ENCODE assay signal across 9 mouse cellular contexts in genomic region chr2:69802911-69803312, GRCm38 (mm10). TPM values are rescaled to one million over a fixed set of nuclear protein-coding genes. Genes with fewer than 3 reads are reported as not detected.
DNase-seq lines count a peak whose midpoint lies in the region; ATAC-seq and TF ChIP-seq lines count a peak whose summit lies in the region.
"Had no signal": no experiment of that assay in that cellular context is flagged by ENCODE, and none has a peak within 500 bp of the region (broad histone marks: within the 10 kb centered on the region; RNA-seq: fewer than 3 reads in every experiment).

No protein-coding gene starts in this region.

- 67% methylated on average over 5 of the region's 5 CpGs for WGBS in forebrain, postnatal 0 days
- 57% methylated on average over 5 of the region's 5 CpGs for WGBS in forebrain, embryonic 13.5 days
- WGBS in heart, embryonic 10.5 days, result 47% methylated on average over 5 of the region's 5 CpGs

- H3K9me3 ChIP-seq in forebrain, postnatal 0 days (ENCODE audit: low read length), result no peaks in the 10 kb centered on the region
- no peaks in the 10 kb centered on the region for H3K9me3 ChIP-seq in forebrain, embryonic 13.5 days (replicated peaks)
- no peaks in the 10 kb centered on the region for H3K9me3 ChIP-seq in heart, embryonic 10.5 days
- H3K9me3 ChIP-seq: neural tube, embryonic 13.5 days had no signal

- no peak overlapping the region for H3K4me2 ChIP-seq in forebrain, postnatal 0 days (ENCODE audit: low read depth)
- no peak overlapping the region for H3K4me2 ChIP-seq in forebrain, embryonic 13.5 days
- H3K4me2 ChIP-seq: neural tube, embryonic 13.5 days had no signal

- peak; percentile 10 for DNase-seq in forebrain, postnatal 0 days
- peak; percentile 30 for DNase-seq in adipocyte (ENCODE audit: low spot score)
- DNase-seq in heart, embryonic 10.5 days (ENCODE audit: low spot score), result peak; percentile 82
- DNase-seq in kidney, postnatal 14 days, result peak; percentile 77
- DNase-seq in spleen, postnatal 4 days (ENCODE audit: low spot score in 2 of 2), result peak; percentile 83 to 94

- TF ChIP-seq CTCF in forebrain, postnatal 0 days (IDR thresholded peaks at IDR 0.05; ENCODE audit: low read depth), result peak; percentile 52

- H3K4me3 ChIP-seq in forebrain, postnatal 0 days (ENCODE audit: low read depth, low read length), result no peak overlapping the region
- no peak overlapping the region for H3K4me3 ChIP-seq in forebrain, embryonic 13.5 days
- peak overlapping the region; percentile 39; the same call in 1 of the 2 replicates for H3K4me3 ChIP-seq in heart, embryonic 10.5 days
- H3K4me3 ChIP-seq: neural tube, embryonic 13.5 days had no signal

- no peaks in the 10 kb centered on the region for H3K4me1 ChIP-seq in forebrain, postnatal 0 days (ENCODE audit: insufficient read depth)
- H3K4me1 ChIP-seq in forebrain, embryonic 13.5 days, result no peaks in the 10 kb centered on the region
- H3K4me1 ChIP-seq in heart, embryonic 10.5 days, result peaks cover 12% of the 10 kb centered on the region
- H3K4me1 ChIP-seq: neural tube, embryonic 13.5 days had no signal

- no peaks in the 10 kb centered on the region for H3K36me3 ChIP-seq in forebrain, postnatal 0 days (ENCODE audit: insufficient read depth)
- H3K36me3 ChIP-seq in forebrain, embryonic 13.5 days (ENCODE audit: poor library complexity, severe bottlenecking), result 0 out of 2 replicates have a peak, but pooled peaks cover 2% of the 10 kb centered on the region
- 0 out of 2 replicates have a peak, but pooled peaks cover 2% of the 10 kb centered on the region for H3K36me3 ChIP-seq in heart, embryonic 10.5 days

- ATAC-seq in forebrain, postnatal 0 days, result no peak
- no peak for ATAC-seq in forebrain, embryonic 13.5 days
- ATAC-seq in common myeloid progenitor, adult 5-6 weeks (replicated peaks; ENCODE audit: low read depth, poor library complexity, severe bottlenecking), result peak; percentile 98
- peak; percentile 98 for ATAC-seq in megakaryocyte, adult 5-6 weeks (ENCODE audit: poor library complexity, severe bottlenecking)

- no peak overlapping the region for H3K27ac ChIP-seq in forebrain, postnatal 0 days (ENCODE audit: low read depth, low read length)
- no peak overlapping the region for H3K27ac ChIP-seq in forebrain, embryonic 13.5 days
- H3K27ac ChIP-seq in heart, embryonic 10.5 days, result no peak overlapping the region
- H3K27ac ChIP-seq: neural tube, embryonic 13.5 days had no signal

- H3K27me3 ChIP-seq in forebrain, postnatal 0 days (ENCODE audit: insufficient read depth, low read length), result no peaks in the 10 kb centered on the region
- H3K27me3 ChIP-seq in forebrain, embryonic 13.5 days, result no peaks in the 10 kb centered on the region
- no peaks in the 10 kb centered on the region for H3K27me3 ChIP-seq in heart, embryonic 10.5 days (ENCODE audit: insufficient read depth, poor library complexity, severe bottlenecking)
- H3K27me3 ChIP-seq: neural tube, embryonic 13.5 days had no signal

- H3K9ac ChIP-seq in forebrain, postnatal 0 days, result no peak overlapping the region
- no peak overlapping the region for H3K9ac ChIP-seq in forebrain, embryonic 13.5 days
- H3K9ac ChIP-seq: neural tube, embryonic 13.5 days had no signal

RNA-seq across cellular contexts. Expression of gene Phospho2, which starts 13.5 kb away (rescaled TPM):
- total RNA-seq in forebrain, postnatal 0 days (2014; rRNA removed), result 39.2 and 40.8 TPM in 2 replicates
- polyA plus RNA-seq in forebrain, postnatal 0 days (2015; fragmentation: Nextera tagmentation; extraction: Ambion mirVana), result 29.8 and 32.3 TPM in 2 replicates
- 37.4 and 37.5 TPM in 2 replicates for polyA plus RNA-seq in forebrain, embryonic 13.5 days (2015; fragmentation: Nextera tagmentation; extraction: Ambion mirVana)
- total RNA-seq in common myeloid progenitor, adult 5-6 weeks (2017), result 26.0 and 27.5 TPM in 2 replicates
- polyA plus RNA-seq in heart, embryonic 10.5 days (2016; fragmentation: Nextera tagmentation; extraction: Ambion mirVana), result 19.8 and 21.5 TPM in 2 replicates
- total RNA-seq in megakaryocyte, adult 5-6 weeks (2015), result 19.8 and 25.3 TPM in 2 replicates
- total RNA-seq in megakaryocyte, adult 5-6 weeks (2017), result 22.0 and 27.5 TPM in 2 replicates

RNA-seq across cellular contexts. Expression of gene Ccdc173, which starts 13.5 kb away (rescaled TPM):
- 1.3 and 2.8 TPM in 2 replicates for total RNA-seq in forebrain, postnatal 0 days (2014; rRNA removed)
- 1.2 and 1.4 TPM in 2 replicates for polyA plus RNA-seq in forebrain, postnatal 0 days (2015; fragmentation: Nextera tagmentation; extraction: Ambion mirVana)
- 3.9 and 4.6 TPM in 2 replicates for polyA plus RNA-seq in forebrain, embryonic 13.5 days (2015; fragmentation: Nextera tagmentation; extraction: Ambion mirVana)
- total RNA-seq in common myeloid progenitor, adult 5-6 weeks (2017), result 4.0 and 5.5 TPM in 2 replicates
- 1.0 and 1.3 TPM in 2 replicates for polyA plus RNA-seq in heart, embryonic 10.5 days (2016; fragmentation: Nextera tagmentation; extraction: Ambion mirVana)
- 0.43 and 0.80 TPM in 2 replicates for total RNA-seq in megakaryocyte, adult 5-6 weeks (2015)
- total RNA-seq in megakaryocyte, adult 5-6 weeks (2017), result 0.33 and 0.49 TPM in 2 replicates

RNA-seq across cellular contexts. Expression of gene Klhl23, which starts 18.8 kb away (rescaled TPM):
- total RNA-seq in forebrain, postnatal 0 days (2014; rRNA removed), result 163 and 199 TPM in 2 replicates
- 43.0 and 87.2 TPM in 2 replicates for polyA plus RNA-seq in forebrain, postnatal 0 days (2015; fragmentation: Nextera tagmentation; extraction: Ambion mirVana)
- 45.2 and 49.5 TPM in 2 replicates for polyA plus RNA-seq in forebrain, embryonic 13.5 days (2015; fragmentation: Nextera tagmentation; extraction: Ambion mirVana)
- total RNA-seq in common myeloid progenitor, adult 5-6 weeks (2017), result 18.2 and 28.2 TPM in 2 replicates
- polyA plus RNA-seq in heart, embryonic 10.5 days (2016; fragmentation: Nextera tagmentation; extraction: Ambion mirVana), result 40.3 and 66.3 TPM in 2 replicates
- total RNA-seq in megakaryocyte, adult 5-6 weeks (2015), result 3.5 and 3.7 TPM in 2 replicates
- 8.7 and 10.9 TPM in 2 replicates for total RNA-seq in megakaryocyte, adult 5-6 weeks (2017)

RNA-seq across cellular contexts. Expression of gene Ssb, which starts 58.5 kb away (rescaled TPM):
- total RNA-seq in forebrain, postnatal 0 days (2014; rRNA removed), result 130 and 152 TPM in 2 replicates
- 287 and 316 TPM in 2 replicates for polyA plus RNA-seq in forebrain, postnatal 0 days (2015; fragmentation: Nextera tagmentation; extraction: Ambion mirVana)
- polyA plus RNA-seq in forebrain, embryonic 13.5 days (2015; fragmentation: Nextera tagmentation; extraction: Ambion mirVana), result 400 and 426 TPM in 2 replicates
- 696 and 720 TPM in 2 replicates for total RNA-seq in common myeloid progenitor, adult 5-6 weeks (2017)
- polyA plus RNA-seq in heart, embryonic 10.5 days (2016; fragmentation: Nextera tagmentation; extraction: Ambion mirVana), result 216 and 283 TPM in 2 replicates
- 197 and 221 TPM in 2 replicates for total RNA-seq in megakaryocyte, adult 5-6 weeks (2015)
- total RNA-seq in megakaryocyte, adult 5-6 weeks (2017), result 298 and 306 TPM in 2 replicates

Comparison
In these comparisons a context has a peak if more than half of its experiments do, and no peak if none do; other contexts are left out.
1. ATAC-seq: peak in common myeloid progenitor, adult 5-6 weeks (single experiment) and megakaryocyte, adult 5-6 weeks (single experiment); none in forebrain, postnatal 0 days (single experiment) and forebrain, embryonic 13.5 days (single experiment).
2. DNase-seq: peak in every context shown above with its lines; median percentile 88 in spleen, postnatal 4 days; 82 in heart, embryonic 10.5 days; 77 in kidney, postnatal 14 days; 30 in adipocyte; 10 in forebrain, postnatal 0 days.